Mouse (Mus musculus) urinary bladder, adult 2 months (tissue): ENCODE data around the gene Sema3f. TPM values are rescaled to one million over a fixed set of nuclear protein-coding genes. Genes with fewer than 3 reads are reported as not detected.
A peak's percentile ranks its signal among the peaks of the same experiment; 100 is the strongest.
"Not testable (repeated sequence)": the region's sequence is repeated elsewhere in the genome, so short reads cannot be mapped to it uniquely, and the experiment has no call there.

Experiments
- DNase-seq: peaks from one replicate; pipeline ENCODE4 v3.0.0; 2022; ENCODE audit warnings: low spot score
- polyA plus RNA-seq: library from polyadenylated mRNA; depleted of rRNA; stranded (reverse); fragments of >200 nt; gene quantifications from 2 replicates; pipeline ENCODE4 v1.2.3, GENCODE M21; 2012

Gene Sema3f
- polyA plus RNA-seq, 1 experiment, result 111 TPM

DNA sequence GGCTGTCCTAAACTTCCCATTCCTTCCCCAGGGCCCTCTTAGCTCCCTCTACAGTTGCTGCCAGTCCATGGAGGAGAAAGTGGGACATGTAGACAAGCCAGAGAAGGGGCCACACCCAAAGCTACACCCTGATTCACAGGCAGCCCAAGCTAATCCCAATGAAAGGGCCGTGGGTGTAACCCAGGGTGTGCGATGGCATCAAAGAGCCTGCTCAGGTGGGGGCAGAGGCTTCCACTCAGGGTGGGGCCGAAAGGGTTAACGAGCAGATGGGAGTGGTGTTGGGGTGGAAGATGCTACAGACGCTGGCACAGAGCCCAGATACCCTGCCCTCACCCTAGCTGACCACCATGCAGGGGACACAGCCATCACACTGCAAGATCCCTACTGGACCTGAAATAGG is 17.5 kb downstream of the Sema3f start:
- DNase-seq, result no peak

DNA sequence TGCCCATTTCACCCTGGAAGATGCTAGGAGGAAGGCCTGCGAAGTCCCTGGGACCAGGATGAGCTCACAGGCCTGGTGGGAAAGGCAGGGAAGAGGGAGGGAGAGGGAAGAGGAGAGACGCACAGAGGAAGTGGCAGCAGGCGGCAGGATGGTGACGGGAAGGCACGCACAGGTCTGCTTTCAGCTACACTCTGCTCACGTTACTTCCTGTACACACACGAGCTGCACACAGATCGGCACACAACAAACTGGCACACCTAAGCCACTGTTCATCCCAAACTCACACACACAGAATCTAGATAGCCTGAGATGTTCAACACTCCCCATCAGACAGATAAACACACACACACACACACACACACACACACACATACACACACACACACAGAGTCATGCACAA is 19.9 kb downstream of the Sema3f start:
- no peak for DNase-seq

DNA sequence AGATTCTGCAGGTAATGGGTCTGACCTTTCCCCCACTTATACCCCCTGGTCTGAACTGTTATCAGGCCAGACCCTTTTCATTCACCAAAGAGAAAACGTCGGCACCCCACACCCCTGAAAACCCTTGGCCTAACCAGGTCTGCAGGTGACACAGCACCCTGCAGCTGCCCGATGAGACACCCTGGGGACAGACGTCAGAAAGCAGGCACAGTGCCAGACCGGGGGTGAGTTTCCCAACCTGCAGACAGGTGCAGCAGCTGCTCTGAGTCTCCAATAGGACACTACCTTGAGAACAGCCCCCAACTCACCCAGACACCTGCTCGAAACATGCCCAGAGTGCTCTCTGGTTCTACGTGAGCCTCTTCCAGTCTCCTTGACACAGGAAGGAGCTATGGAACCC is 21.3 kb downstream of the Sema3f start:
- DNase-seq, result no peak

DNA sequence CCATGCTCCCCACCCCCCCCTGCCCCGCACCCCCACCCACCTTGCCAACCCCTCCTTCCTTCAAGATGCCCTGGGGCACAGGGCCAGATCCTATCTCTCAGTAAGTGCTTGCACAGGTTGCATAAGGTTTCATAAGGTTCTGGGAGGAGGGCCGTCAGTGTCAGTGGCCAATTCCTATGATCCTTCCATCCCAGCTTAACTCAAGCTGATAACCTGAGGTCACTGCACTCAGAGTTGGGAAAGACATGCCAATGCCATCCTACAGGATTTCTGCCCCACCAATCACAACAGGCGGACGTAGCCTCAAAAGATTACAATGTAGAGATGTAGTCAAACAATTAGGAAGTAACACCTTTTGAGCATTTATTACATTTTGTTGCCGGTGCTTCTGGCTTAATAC is 21.9 kb downstream of the Sema3f start:
- no peak for DNase-seq

DNA sequence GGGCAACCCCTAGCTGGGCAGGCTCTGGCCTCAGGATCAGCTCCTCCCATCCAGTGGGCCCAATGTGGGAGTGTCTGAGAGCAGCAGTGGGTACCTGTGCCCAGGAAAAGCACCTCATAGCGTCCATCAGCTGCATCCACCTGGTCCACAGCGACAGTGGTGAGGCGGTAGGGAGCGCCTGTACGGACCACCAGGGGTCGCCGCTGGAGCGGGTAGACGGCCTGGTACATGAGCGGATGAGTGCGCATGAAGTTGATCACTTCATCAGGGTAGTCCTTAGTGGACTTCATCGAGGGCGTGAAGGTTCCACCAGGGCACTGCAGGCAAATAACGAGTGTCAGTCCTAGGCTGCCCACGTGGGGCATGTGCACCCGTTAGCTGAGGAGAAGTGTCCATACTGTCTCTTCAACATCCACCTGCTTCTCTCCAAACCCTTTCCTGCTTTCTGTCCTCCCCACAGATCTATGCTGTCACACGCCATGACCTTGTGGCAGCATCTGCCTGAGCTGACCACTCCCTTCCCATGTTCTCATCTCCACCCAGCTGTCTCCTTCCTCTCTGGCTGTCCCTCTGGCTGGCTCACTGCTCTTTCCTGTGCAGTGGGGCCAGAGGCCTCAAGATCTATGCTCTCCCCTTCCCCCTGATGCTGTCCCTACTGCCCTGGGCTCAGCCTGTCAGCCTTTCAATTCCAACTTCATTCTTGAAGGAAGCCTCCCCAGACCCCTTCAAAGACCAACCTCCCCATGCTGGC is 24.9 kb downstream of the Sema3f start:
- DNase-seq, result no peak

DNA sequence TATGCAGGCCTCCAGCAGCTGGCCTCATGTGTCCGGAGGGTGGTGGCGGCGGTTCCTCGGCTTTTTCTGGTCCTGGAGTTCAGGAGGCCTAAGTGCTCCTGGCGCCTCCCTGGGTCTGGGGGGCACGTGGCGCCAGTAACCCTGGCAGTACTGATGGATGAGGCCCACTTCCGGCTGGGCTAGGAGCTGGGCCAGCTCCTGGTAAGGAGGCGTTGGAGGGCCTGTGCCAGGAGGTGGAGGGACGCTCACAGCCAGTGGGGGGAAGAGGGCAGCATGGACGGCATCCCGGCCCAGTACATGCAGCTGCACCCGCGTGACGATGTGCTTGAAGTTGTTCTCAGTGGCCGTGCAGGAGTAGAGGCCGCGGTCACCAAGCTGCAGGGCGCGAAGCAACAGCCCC is 27.9 kb downstream of the Sema3f start:
- no peak for DNase-seq

DNA sequence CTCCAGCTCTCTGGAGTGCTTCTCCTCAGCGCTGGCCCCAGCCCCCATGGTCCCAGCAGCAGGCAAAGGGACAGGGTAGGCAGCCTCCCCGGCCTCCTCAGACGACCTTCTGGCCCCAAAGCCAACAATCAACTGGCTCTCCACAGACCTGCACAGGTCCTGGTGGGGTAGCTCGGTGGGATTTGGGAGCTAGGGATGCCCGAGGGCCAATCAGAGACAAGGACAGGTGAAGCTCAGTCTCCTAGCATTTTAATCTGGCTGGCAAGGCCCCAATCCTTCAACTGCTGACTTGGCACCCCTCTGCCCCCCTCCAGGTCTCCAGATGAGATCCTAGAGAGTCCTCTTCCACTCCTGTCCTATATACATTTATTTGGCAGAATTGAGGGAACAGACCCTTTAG is 30.8 kb downstream of the Sema3f start, which contains the start of gene Gnat1:
Gene Gnat1, minus strand, starts transcription at position 212 of the 400 bp plus-strand sequence.
- no peak for DNase-seq

DNA sequence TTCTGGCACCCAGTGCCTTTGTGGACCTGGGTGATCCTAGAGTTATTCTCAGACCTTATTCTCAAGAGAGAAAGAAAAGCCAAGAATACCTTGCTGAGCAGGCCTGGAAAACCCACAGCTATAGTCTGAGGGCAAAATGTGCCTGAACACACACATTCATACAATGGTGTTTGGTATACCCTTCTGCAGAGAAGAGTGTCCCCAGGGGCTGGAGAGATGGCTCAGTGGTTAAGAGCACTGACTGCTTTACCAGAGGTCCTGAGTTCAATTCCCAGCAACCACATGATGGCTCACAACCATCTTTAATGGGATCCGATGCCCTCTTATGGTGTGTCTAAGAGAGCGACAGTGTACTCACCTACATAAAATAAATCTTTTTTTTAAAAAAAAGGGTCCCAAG is 31.4 kb downstream of the Sema3f start:
- DNase-seq, result no peak

DNA sequence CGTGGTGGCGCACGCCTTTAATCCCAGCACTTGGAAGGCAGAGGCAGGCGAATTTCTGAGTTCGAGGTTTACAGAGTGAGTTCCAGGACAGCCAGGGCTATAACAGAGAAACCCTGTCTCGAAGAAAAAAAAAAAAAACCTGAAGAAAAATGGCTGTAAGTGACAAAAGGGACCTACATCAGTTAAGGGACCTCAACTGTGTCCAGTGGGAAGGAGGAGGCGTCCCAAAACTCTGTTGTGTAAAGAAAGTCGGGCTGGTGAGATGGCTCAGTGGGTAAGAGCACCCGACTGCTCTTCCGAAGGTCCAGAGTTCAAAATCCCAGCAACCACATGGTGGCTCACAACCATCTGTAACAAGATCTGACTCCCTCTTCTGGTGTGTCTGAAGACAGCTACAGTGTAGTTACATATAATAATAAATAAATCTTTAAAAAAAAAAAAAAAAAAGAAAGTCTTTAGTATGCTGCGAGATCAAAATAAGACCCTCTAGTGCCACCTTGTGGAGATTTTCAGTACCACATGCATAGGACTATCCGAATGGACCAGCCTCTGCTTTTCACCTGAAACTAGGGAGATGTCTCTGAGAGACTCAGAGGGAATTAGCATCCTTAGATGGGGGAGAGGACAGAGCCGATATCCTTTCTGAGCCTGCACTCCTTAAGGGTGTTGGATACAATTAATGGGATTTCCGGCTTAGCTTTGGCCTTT is 32.3 kb downstream of the Sema3f start:
- DNase-seq, result not testable (repeated sequence)

DNA sequence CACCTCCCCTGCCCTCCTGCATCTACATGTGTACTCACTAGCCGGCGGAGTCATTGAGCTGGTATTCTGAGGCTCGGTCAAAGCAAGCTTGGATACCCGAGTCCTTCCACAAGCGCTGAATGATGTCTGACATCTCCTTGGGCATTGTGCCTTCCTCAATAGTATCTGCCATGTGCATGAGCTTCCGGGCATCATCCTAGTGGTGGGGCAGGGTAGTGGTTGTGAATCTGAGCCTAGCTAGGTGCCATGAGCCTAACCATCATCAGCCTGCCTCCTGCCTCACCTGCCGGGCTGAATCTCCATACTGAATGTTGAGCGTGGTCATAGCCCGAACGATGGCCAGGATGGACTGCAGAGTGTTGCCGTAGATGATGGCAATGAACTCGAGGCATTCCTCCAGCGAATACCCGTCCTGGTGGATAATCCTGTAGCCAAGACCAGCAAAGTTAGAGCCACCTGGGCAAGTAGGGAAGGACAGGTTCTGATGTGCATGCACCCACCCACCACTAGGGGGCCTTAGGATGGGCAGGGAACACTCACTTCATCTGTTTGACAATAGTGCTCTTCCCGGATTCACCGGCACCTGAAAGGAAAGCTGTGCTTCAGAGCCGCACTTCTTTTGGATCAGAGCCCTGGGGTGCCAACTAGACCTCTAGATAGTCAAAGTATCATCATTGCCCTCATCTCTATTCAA is 33.0 kb downstream of the Sema3f start:
- no peak for DNase-seq

DNA sequence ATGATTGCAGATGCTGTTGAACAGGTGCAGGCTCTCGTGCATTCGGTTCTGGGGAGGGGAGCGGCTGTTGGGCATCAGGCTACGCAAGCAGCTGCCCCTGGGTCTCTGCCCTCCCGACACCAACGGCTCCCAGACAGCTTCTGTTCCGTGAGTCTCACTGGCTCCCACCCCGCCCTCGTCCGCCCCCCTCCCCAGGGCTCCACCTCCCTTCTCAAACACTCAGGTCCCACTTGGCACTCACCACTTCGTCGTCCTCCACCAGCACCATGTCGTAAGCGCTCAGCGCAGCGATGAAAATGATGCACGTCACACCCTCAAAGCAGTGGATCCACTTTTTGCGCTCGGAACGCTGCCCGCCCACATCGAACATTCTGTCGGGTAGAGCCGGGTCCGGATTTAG is 34.0 kb downstream of the Sema3f start:
- no peak for DNase-seq

DNA sequence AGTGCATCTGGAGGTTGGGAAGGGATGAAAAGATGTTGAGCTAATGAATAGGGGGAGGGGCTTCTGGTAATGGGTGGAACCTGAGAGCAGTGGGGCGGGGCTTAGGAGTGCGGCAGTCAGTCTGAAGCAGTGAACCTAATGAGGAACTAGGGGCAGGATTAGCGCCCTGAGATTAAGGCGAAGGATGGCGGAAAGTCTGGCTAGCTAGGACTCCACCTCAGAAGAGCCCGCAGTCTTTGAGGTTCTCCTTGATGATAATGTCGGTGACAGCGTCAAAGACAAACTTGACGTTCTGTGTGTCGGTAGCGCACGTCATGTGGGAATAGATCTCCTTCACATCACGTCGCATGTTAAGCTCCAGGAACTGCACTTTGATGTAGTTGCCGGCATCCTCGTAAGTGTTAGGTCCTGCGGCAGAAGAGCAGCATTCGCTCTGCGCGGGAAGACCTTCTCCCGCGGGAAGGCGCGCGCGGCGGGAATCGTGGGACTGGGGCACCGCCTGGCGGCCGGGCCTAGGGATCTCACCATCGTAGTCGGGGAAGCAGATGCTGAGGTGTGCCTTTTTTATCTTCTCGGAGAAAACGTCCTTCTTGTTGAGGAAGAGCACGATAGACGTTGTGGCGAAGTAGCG is 34.5 kb downstream of the Sema3f start:
- DNase-seq, result peak; percentile 63

DNA sequence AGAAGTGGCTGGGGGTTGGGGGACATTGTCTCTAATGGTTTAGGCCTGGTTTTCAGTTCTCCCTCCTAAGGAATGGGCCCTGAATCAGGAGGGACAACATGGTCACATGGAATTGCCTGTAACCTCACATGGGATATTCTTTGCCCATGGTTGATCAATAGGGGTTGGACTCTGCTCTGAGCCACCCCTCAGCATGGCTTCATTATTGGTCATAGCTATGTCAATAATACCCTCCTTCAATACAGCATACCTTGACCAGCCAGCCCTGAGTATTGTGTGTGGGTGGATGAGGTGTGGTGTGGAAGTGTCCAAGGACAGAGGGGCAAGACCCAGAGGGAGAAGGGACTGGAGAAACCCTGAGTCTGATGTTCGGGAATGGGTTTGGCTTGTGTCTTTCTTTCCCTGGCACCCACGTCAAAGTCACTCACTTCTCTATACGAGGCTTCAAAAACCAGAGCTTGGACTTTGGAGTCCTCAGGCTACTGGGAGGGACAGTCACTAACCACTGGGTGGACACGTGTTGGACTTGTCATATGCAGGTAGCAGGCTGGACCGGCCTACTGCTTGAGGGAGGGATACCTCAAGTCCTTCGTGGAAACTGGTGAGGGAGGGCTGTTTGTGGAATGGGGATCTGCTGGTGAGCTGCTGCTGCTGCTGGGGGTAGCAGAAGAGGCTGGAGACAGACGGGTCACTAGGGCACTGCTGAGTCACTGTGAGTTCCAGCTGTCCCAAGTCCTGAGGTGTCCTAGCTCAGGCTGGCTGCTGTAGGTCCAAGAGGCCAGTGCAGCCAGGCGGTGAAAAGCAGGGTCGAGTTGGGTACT is 35.5 kb downstream of the Sema3f start:
- DNase-seq, result no peak

DNA sequence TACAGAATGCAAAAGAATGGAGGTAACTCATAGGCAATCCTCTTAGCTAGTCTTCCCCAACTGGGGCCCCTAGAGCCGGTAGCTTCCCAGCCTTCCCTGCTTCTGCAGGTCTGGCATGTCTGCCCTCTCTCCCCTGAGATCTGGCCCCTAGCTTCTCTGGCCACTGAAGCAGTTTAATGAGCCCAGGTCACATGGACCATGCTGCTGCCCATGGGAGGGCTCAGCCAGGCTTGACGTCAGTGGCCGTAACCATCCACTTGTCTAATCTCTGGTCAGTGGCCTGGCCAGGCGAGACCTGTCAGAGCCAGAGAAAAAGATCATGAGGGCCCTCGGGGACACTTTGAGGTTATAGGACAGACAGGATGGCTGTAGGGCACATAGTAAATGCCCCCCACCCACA is 40.0 kb downstream of the Sema3f start:
- no peak for DNase-seq

DNA sequence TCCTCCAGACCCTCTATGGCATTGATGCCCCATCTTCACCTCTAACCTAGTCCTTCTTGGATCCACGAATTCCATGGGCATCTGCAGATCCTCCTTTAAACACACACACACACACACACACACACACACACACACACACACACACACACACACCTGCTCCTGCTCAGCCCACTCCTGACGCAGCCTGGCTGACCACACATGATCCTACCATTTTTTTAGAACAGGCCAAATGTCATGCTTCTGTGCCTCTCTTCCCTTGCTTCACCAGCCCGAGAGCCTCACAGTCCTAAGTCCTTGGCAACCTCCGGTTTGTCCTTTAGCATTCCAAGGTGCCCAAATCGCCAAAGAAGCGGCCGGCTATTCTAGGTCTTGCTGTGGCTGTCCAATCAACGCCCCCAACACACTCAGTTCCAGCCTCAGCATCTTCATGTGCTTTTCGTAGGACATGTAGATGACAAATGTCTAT is 40.8 kb downstream of the Sema3f start, which contains the start of gene Slc38a3:
Gene Slc38a3, minus strand, starts transcription at position 51 of the 466 bp plus-strand sequence.
- no peak for DNase-seq

DNA sequence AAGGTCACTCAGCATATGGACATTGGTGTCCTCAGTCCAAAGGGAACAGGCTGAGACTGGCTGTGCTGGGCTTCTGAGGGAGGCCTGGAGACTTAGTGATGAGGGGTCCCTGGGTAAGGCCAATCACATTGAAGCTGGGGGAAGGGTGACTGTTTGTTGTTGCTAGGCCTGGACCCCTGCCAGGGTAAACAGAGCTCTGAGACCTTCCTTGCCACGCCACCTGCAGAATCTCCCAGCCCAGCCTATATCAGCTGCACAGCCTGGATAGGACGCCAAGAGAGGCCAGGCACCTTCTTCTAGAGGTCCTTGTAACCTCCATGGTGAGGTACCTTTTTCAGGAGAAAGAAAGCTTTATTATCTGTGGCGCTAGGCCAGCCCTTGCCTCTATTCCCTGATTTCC is 41.4 kb downstream of the Sema3f start:
- no peak for DNase-seq

DNA sequence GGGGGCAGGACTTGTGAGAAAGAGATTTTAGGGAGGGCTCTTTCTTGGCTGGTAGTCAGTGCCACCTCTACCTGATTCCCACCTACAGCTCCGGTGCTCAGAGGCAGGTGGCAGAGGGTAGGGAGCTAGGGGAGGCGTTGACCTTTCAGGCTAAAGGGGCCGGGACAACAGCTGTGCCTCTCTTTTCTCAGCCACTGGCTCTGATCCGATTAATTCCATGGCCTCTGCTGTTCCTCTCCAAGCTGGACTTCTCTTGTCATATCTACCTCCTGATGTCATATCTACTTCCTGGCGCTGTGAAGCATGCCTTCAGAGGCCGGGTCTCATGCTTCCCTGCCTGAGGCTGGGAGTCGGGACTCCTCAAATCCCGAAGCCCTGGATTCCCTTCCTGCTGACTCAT is 42.3 kb downstream of the Sema3f start:
- DNase-seq, result no peak

DNA sequence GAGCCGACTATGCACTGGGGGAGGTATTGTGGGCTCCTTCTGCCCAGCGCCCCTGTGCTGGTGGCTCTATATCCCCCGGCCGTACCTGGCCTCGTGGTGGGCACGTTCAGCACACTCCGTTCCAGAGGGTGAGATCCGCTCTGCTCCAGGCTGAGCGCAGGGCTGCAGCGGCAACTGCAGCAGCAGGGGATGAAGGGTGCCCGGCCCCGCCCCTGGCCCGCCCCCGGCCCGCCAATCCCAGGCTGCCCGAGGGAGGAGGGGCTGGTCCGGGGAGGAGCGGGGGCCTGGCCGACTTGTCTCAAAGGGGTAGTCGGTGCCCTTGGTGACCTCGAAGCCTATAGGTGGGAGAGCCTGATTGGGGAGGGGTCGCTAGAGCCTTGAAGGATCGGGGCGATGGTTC is 43.1 kb downstream of the Sema3f start:
- DNase-seq, result no peak

DNA sequence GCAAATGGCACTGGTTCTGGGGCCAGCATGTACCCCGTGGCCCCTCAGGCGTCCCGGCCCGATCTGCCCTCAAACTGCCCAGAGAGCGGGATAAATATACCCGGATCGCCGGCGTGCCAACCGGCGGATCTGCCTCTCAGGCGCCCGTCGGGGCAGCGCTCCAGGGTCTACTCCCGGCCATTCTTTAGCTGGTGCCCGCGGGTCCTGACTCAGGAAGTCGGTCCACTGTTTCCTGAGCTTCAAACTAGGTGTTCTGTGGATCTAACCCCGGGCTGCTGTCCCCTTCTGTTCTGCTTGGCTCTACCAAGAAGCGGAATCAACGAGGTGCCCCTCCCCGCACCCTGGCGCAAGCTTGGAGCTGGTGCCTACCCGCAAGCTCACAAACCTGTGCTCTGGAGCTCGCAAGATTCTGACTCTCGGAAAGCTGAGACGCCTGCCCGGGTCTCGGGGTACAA is 43.5 kb downstream of the Sema3f start:
- no peak for DNase-seq

DNA sequence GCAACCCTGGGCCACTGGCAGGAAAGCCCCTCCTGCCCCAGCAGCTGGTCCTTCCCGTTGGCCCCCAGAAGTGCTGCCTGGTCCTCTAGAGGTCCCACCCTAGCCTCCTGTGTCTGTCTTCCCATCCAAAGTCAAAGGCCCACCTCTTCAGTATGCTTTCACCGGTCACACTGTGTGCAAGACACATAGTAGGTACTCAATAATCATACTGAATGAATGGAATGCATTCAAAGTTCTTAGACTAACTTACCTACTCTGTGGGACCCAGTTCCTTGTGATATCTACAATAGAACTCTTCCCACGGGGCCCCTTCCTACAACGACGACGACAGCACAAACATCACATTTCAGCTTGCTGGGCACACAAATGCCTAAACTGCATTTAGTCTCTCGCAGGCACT is 45.0 kb downstream of the Sema3f start:
- no peak for DNase-seq

DNA sequence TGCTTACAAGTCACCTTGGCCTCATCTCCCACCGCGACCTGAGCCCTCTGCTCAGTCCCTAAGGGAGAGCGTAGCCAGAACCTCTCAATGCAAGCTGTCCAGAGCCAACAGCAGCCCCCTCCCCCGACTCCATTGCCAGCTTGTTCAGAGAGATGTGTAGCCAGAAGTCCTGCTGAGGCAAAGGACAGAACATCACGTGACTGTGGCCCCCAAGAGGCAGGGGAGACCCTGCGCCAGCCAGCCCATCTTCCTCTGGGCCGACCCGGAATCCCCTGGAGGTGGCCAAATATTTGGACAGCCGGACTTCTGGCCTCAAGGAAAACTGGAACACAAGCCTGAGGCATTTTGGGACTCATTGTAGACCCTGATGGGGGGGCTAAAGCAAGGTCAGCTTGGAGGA is 46.8 kb downstream of the Sema3f start:
- DNase-seq, result no peak
